Mouse (Mus musculus): Measurements from ENCODE around the gene Asic2. TPM values are rescaled to one million over a fixed set of nuclear protein-coding genes. Genes with fewer than 3 reads are reported as not detected.

Gene Asic2
- total RNA-seq, 2 experiments from 2014 or later = 0.11 to 0.31 TPM

- no peak for DNase-seq (ENCODE audit: low spot score)
Observed at GRCm38 (mm10) chr11:81205471-81205870, 762.8 kb downstream of the Asic2 start.

- DNase-seq (ENCODE audit: low spot score) = no peak
Observed at GRCm38 (mm10) chr11:81202578-81202977, 765.7 kb downstream of the Asic2 start.

GRCm38 (mm10) chr11:81193856-81194255 lies 774.4 kb downstream of the Asic2 start:
- DNase-seq (ENCODE audit: low spot score) = no peak

- no peak for DNase-seq (ENCODE audit: low spot score)
Observed at GRCm38 (mm10) chr11:81192155-81192554, 776.1 kb downstream of the Asic2 start.

GRCm38 (mm10) chr11:81189103-81189502 lies 779.2 kb downstream of the Asic2 start:
- DNase-seq (ENCODE audit: low spot score) = no peak

- no peak for DNase-seq (ENCODE audit: low spot score)
Observed at GRCm38 (mm10) chr11:81187851-81188250, 780.4 kb downstream of the Asic2 start.

GRCm38 (mm10) chr11:81184721-81185120 lies 783.5 kb downstream of the Asic2 start:
- DNase-seq (ENCODE audit: low spot score) = no peak

- no peak for DNase-seq (ENCODE audit: low spot score)
Observed at GRCm38 (mm10) chr11:81164890-81165289, 803.4 kb downstream of the Asic2 start.

GRCm38 (mm10) chr11:81163056-81163455 lies 805.2 kb downstream of the Asic2 start:
- no peak for DNase-seq (ENCODE audit: low spot score)

GRCm38 (mm10) chr11:81153841-81154240 lies 814.4 kb downstream of the Asic2 start:
- no peak for DNase-seq (ENCODE audit: low spot score)

GRCm38 (mm10) chr11:81153161-81153840 lies 815.0 kb downstream of the Asic2 start:
- peak; percentile 3 for DNase-seq (ENCODE audit: low spot score)

GRCm38 (mm10) chr11:81152460-81153160 lies 815.6 kb downstream of the Asic2 start:
- peak; percentile 10 for DNase-seq (ENCODE audit: low spot score)

GRCm38 (mm10) chr11:81152021-81152385 lies 816.3 kb downstream of the Asic2 start:
- DNase-seq (ENCODE audit: low spot score) = peak; percentile 9

- no peak for DNase-seq (ENCODE audit: low spot score)
Observed at GRCm38 (mm10) chr11:81151286-81152020, 816.8 kb downstream of the Asic2 start.

- DNase-seq (ENCODE audit: low spot score) = no peak
Observed at GRCm38 (mm10) chr11:81150621-81151020, 817.6 kb downstream of the Asic2 start.

- no peak for DNase-seq (ENCODE audit: low spot score)
Observed at GRCm38 (mm10) chr11:81148423-81148822, 819.8 kb downstream of the Asic2 start.

GRCm38 (mm10) chr11:81146574-81147157 lies 821.6 kb downstream of the Asic2 start:
- no peak for DNase-seq (ENCODE audit: low spot score)

GRCm38 (mm10) chr11:81135141-81135540 lies 833.1 kb downstream of the Asic2 start:
- DNase-seq (ENCODE audit: low spot score) = no peak

GRCm38 (mm10) chr11:81133950-81134349 lies 834.3 kb downstream of the Asic2 start:
- no peak for DNase-seq (ENCODE audit: low spot score)

- no peak for DNase-seq (ENCODE audit: low spot score)
Observed at GRCm38 (mm10) chr11:81132669-81133068, 835.6 kb downstream of the Asic2 start.

GRCm38 (mm10) chr11:81124363-81124762 lies 843.9 kb downstream of the Asic2 start:
- no peak for DNase-seq (ENCODE audit: low spot score)

GRCm38 (mm10) chr11:81120024-81120576 lies 848.2 kb downstream of the Asic2 start:
- DNase-seq (ENCODE audit: low spot score) = no peak
